Mouse (Mus musculus): Measurements from ENCODE around the gene Olfr867.

The Olfr867 gene

DNA sequence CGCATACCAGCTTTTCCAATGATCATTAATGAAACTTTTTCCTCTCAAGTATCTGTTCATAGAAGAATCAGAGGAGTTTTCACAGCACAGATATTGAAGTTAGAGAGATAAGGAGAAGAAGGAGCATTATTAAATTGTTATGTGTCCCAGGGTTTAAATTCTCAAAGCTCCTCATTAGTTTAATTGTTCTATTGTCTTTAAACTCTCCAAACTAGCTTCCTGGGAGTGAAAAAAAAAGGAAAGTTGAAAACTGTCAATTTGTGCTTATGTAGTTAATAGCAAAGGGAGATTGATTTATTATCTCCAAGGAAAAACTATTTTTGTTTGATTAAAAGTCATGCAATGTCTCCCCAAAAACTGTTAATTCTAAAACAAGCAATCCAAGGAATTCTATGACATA is at the start of gene Olfr867:
Olfr867 (minus strand) TSS at position 101 of the 400 bp plus-strand sequence.
- no peak for DNase-seq (ENCODE audit: low read depth in 2 of 2, low spot score in 2 of 2)

DNA sequence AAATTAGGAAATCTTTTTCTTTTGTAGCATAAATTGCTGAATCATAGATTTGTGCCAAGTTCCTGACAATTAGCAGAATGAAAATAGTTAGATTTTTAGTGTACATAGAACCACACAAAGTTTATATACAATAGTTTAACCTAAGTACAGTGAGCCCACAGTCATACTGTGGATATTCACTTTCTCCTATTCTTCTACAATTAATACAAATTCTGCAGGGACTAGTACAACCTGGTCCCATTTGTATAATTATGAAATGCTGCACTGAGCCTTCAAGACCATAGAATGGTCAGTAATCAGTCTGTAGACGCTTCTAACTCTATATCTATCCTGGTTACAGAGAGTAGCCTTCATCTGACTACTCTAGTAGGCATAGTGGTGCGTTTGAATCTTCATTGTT is 41.0 kb upstream of the Olfr867 start, which contains the start of gene Olfr868:
Olfr868 (plus strand) TSS at position 301 of the 400 bp plus-strand sequence.
- DNase-seq (ENCODE audit: low read depth in 2 of 2, low spot score in 2 of 2), result no peak

DNA sequence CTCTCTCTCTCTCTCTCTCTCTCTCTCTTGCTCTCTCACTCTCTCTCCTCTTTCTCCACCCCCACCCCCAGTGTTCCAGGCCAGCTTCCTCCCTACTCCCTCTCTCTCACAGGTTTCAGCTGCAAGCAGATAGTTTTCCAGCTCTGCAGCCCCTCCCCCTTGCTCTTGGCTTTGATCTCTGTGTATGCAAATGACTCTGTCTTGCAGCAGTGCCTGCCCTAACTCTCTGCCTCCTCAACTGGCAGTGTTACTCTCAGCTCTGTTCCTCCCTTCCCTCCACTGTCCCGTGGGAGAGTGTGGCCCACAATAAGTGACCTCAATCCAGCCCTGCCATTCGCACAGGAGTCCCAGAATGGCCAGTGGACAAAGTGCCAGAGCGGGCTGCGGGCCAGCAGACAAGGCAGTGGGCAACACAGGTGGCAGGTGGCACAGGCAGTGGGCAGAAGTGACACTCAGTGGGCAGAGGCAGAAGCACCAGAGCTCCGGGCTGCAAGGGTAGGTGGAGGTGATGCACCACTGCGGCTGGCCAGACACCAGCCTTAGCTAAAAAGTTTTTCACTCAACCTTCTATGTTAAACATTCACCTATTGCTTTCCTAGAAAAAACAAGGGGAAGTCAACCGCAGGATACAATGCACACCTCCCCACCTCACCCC is 16.3 kb upstream of the Olfr867 start:
- no peak for DNase-seq (ENCODE audit: low read depth in 2 of 2, low spot score in 2 of 2)

DNA sequence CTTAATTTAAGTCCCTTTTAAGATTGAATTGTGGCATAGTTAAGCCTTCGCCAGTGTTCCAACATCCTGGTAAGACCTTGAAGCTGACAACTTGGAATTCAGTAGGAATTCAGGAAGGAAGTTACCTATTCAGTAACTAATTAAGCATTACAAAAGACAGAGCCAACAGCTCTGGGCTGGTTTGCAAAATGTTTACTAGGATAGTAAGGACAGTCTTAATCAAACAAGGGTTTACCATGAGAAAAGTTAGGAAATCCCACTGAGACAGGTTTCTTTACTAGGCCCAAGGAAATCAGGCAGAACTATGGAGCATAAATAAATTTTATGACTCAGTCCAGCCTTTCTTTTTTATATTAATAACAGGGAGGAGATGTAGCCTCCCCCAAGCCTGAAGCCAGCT is 13.9 kb upstream of the Olfr867 start:
- DNase-seq (ENCODE audit: low read depth in 2 of 2, low spot score in 2 of 2), result no peak

DNA sequence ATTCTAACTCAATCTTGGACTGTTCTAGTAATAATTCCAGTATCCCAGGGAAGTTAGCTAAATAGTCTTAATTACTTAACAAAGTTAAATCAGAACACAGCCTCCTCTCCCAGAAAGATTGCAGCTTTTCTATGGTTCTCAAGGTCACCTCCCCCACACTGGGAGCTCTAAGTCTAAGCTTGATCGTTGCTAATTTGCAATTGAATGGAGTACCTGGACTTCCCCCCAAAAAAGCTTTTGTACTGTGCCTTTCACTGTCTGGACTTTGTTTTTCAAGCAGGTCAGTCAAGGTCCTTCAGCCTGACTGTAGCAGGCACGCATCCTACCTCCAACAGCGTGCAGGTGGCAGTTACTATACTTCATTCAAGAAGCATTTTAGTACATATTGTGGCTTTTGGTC is 12.9 kb upstream of the Olfr867 start:
- no peak for DNase-seq (ENCODE audit: low read depth in 2 of 2, low spot score in 2 of 2)

DNA sequence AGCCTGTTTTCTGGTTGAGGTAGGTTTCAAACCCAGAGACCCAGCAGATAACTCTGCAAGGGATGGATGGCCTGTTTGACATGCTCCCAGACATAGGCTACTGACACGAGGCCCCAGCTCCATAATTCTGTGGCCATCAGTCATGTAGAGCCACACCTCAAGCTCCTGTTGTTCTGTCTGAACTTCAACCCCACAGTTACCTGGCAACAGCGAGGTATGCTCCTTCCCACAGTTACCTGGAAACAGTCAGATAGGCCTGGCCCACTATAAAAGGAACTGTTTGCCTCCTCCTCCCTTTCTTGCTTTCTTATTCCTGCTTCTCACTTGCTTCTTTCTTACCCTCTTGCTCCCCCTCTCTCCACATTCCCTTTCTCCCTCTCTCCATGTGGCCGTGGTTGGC is 9.4 kb downstream of the Olfr867 start:
- no peak for DNase-seq (ENCODE audit: low read depth in 2 of 2, low spot score in 2 of 2)

DNA sequence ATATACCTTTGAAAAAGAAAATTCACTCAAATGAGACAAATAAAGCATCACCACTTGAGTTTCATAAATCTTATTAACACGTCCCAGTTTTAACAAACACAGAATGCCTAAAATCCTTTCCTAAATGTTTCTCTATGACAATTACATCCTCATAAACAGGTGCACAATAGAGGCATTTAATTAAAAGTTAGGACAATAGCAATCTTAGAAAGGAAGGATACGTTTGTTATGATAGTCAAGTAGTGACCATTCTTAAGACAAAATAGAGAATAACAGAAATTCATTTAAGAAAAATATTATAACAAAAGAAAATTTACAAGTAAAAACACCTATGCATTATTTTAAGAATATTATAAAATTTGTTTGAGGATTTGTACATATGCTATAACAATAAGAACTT is 29.4 kb downstream of the Olfr867 start, which contains the start of gene Olfr866:
Olfr866 (minus strand) TSS at position 101 of the 400 bp plus-strand sequence.
- no peak for DNase-seq (ENCODE audit: low read depth in 2 of 2, low spot score in 2 of 2)
